Mouse (Mus musculus) embryonic facial prominence, embryonic 10.5 days (tissue): ENCODE data around the gene Slc35a5. TPM values are rescaled to one million over a fixed set of nuclear protein-coding genes. Genes with fewer than 3 reads are reported as not detected.
A peak's percentile ranks its signal among the peaks of the same experiment; 100 is the strongest.

Experiments used
- DNase-seq: peaks from one replicate; pipeline ENCODE4 v3.0.0-alpha.2; 2017; ENCODE audit warnings: low spot score
- H3K27ac ChIP-seq: fragments of 300-500 bp; sonication (generic); replicated peaks from 2 replicates; pipeline ENCODE4 v1.5.1; 2016; ENCODE audit warnings: mild to moderate bottlenecking
- H3K27me3 ChIP-seq: fragments of 300-500 bp; sonication (generic); replicated peaks from 2 replicates; pipeline ENCODE4 v1.6.1; 2016; ENCODE audit warnings: low read depth, mild to moderate bottlenecking; ENCODE audit not compliant: poor library complexity, severe bottlenecking
- H3K36me3 ChIP-seq: fragments of 300-500 bp; sonication (generic); replicated peaks from 2 replicates; pipeline ENCODE4 v1.6.1; 2016; ENCODE audit warnings: mild to moderate bottlenecking, moderate library complexity
- H3K4me1 ChIP-seq: fragments of 300-500 bp; sonication (generic); 2 replicates; pipeline ENCODE4 v1.6.1; 2016
- H3K4me3 ChIP-seq: fragments of 300-500 bp; sonication (generic); 2 replicates; pipeline ENCODE4 v1.5.1; 2016; ENCODE audit warnings: mild to moderate bottlenecking, moderate library complexity
- H3K9me3 ChIP-seq: fragments of 300-500 bp; sonication (generic); 2 replicates; pipeline ENCODE4 v1.6.1; 2016; ENCODE audit warnings: mild to moderate bottlenecking
- WGBS: fragments of 180-500 bp; shearing (Covaris S2); methylation state at CpG from one replicate; pipeline ENCODE4 v1.1.7; 2016; 5-methylcytosine and 5-hydroxymethylcytosine counted together
- polyA plus RNA-seq: library from polyadenylated mRNA; unstranded; fragments of >200 nt; fragmentation: Nextera tagmentation; extraction: Ambion mirVana; gene quantifications from 2 replicates; pipeline ENCODE4 v1.2.1, GENCODE M21; 2016

The Slc35a5 gene
- polyA plus RNA-seq, 1 experiment from 2014 or later = 12.2 TPM

DNA sequence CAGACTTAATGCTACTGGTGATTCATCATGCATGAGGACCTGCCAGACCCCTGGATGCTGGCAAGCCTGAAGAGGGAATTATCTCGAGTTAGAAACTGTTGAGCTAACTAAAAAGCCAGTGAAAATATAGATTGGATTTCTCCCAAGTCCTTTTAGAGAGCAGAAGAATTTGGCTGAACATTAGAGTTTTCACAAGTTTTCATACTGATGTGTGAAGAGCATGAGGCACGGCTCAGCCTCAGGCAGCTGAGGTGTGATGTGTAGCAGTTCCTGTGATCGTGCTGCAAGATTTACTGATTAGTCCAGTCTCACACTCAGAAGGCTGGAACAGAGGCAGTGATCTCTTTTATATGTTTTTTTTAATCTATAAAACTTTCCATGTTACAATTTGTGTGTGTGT, 53.5 kb downstream of the Slc35a5 start:
- H3K4me3 ChIP-seq = no peak overlapping the region
- 82% methylated on average over 3 of the region's 3 CpGs for WGBS
- H3K4me1 ChIP-seq = no peaks in the 10 kb centered on the region
- H3K9me3 ChIP-seq = no peaks in the 10 kb centered on the region
- DNase-seq = no peak
- no peaks in the 10 kb centered on the region for H3K27me3 ChIP-seq
- H3K36me3 ChIP-seq = no peaks in the 10 kb centered on the region
- H3K27ac ChIP-seq = no peak overlapping the region

GRCm38 (mm10) chr16:45100892-45101291, 57.6 kb downstream of the Slc35a5 start:
- Histone ChIP-seq H3K4me3 (no peak overlapping the region), H3K4me1 (peaks cover 9% of the 10 kb centered on the region; the same call in 1 of the 2 replicates), H3K27me3 (no peaks in the 10 kb centered on the region), H3K36me3 (no peaks in the 10 kb centered on the region), H3K9me3 (no peaks in the 10 kb centered on the region), H3K27ac (no peak overlapping the region)
- DNase-seq = no peak
- 75% methylated on average over 3 of the region's 3 CpGs for WGBS

GRCm38 (mm10) chr16:45098886-45099210, 59.7 kb downstream of the Slc35a5 start:
- Histone ChIP-seq H3K4me1 (peaks cover 22% of the 10 kb centered on the region), H3K27me3 (no peaks in the 10 kb centered on the region), H3K36me3 (no peaks in the 10 kb centered on the region), H3K9me3 (no peaks in the 10 kb centered on the region), H3K4me3 (no peak overlapping the region), H3K27ac (no peak overlapping the region)
- DNase-seq = no peak
- 73% methylated on average over 6 of the region's 6 CpGs for WGBS

DNA sequence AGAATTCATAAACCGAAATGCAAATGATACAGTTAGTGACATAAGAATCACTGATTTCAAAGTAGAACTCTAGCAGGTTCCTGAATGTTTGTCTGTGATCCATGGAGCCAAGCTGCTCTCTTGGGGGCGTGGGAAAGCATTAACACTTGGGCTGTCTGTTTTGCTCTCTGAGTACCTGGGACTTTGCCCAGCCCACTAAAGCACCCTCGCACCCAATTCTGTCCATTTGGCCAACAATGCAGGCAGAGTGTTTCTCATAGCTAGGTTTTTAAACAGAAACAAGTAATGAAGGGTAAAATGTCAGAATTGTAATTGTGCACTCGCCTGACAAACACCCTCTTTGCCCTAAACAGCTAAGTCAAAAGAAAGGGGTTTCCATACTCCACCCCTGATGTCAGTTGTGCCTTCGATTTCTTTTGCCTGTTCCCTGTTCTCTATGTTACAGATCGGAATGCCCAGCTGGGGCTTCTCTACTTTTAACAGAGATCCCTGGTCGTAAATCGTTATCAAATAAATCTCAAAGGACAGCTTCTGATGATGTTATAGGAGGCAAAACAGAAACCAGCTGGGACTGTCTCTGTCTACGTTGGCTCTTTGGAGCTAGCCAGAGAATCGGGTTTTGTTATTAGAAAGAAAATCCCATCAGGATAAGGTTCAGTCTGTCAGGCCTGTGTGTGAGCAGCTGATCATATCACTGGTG, 60.2 kb downstream of the Slc35a5 start:
- H3K4me1 ChIP-seq = peaks cover 26% of the 10 kb centered on the region
- no peaks in the 10 kb centered on the region for H3K9me3 ChIP-seq
- no peak overlapping the region for H3K4me3 ChIP-seq
- no peak overlapping the region for H3K27ac ChIP-seq
- no peaks in the 10 kb centered on the region for H3K27me3 ChIP-seq
- H3K36me3 ChIP-seq = no peaks in the 10 kb centered on the region
- DNase-seq = no peak
- WGBS = 74% methylated on average over 10 of the region's 10 CpGs

DNA sequence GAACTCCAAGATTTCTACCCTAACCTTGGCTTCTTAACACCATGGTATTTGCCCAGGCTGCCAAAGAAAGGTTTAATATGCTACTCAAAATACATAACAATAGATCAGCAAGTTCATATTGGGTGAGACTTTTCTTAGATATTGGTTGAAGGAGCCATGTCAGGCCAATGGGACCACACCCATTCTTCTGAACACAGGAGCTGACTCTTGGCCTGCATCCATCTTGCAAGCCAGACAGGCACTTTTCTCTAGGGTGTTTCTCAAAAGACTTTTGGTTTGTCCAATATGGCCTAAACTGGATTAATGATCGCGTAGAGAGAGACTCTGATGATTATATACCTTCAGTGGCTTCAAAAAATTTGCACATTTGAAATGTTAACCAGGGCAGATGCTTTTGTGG, 61.0 kb downstream of the Slc35a5 start:
- no peak for DNase-seq
- Histone ChIP-seq H3K4me1 (peaks cover 33% of the 10 kb centered on the region), H3K27me3 (no peaks in the 10 kb centered on the region), H3K9me3 (no peaks in the 10 kb centered on the region), H3K4me3 (no peak overlapping the region), H3K36me3 (no peaks in the 10 kb centered on the region), H3K27ac (no peak overlapping the region)
- WGBS = 95% methylated on average over 2 of the region's 2 CpGs

- H3K9me3 ChIP-seq = no peaks in the 10 kb centered on the region
- 92% methylated on average over 26 of the region's 26 CpGs for WGBS
- peaks cover 33% of the 10 kb centered on the region for H3K4me1 ChIP-seq
- H3K27ac ChIP-seq = no peak overlapping the region
- DNase-seq = no peak
- H3K27me3 ChIP-seq = no peaks in the 10 kb centered on the region
- H3K36me3 ChIP-seq = no peaks in the 10 kb centered on the region
- H3K4me3 ChIP-seq = no peak overlapping the region
Measured at GRCm38 (mm10) chr16:45095561-45096482, 62.7 kb downstream of the Slc35a5 start.

DNA sequence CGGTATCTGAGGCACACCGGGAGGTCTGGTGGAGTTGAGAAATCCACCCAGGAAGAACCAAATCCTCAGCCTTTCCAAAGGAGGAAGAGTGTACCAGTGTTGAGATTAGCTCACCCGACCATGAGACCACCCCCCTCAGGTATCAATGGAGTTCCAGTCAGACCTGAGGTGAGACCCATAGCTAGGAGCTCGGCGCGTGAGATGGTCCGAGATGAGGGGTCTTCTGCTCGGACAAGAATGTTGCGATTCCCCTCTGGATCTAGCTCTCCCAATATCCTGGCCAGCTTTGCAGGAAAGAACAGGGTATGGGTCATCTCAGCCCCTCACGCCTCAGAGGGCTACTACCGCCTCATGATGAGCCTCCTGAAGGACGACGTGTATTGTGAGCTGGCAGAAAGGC, 63.5 kb downstream of the Slc35a5 start:
- Histone ChIP-seq H3K27ac (no peak overlapping the region), H3K36me3 (no peaks in the 10 kb centered on the region), H3K9me3 (no peaks in the 10 kb centered on the region), H3K4me1 (peaks cover 33% of the 10 kb centered on the region), H3K4me3 (peak overlapping the region; percentile 54; the same call in 1 of the 2 replicates), H3K27me3 (no peaks in the 10 kb centered on the region)
- DNase-seq = no peak
- WGBS = 90% methylated on average over 13 of the region's 13 CpGs

- Histone ChIP-seq H3K36me3 (no peaks in the 10 kb centered on the region), H3K4me3 (peak overlapping the region; percentile 54), H3K27me3 (no peaks in the 10 kb centered on the region), H3K9me3 (no peaks in the 10 kb centered on the region), H3K27ac (peak overlapping the region; percentile 80), H3K4me1 (peaks cover 33% of the 10 kb centered on the region)
- WGBS = 15% methylated on average over 9 of the region's 9 CpGs
- peak; percentile 43 for DNase-seq
Measured at GRCm38 (mm10) chr16:45094136-45094756, 64.3 kb downstream of the Slc35a5 start.

DNA sequence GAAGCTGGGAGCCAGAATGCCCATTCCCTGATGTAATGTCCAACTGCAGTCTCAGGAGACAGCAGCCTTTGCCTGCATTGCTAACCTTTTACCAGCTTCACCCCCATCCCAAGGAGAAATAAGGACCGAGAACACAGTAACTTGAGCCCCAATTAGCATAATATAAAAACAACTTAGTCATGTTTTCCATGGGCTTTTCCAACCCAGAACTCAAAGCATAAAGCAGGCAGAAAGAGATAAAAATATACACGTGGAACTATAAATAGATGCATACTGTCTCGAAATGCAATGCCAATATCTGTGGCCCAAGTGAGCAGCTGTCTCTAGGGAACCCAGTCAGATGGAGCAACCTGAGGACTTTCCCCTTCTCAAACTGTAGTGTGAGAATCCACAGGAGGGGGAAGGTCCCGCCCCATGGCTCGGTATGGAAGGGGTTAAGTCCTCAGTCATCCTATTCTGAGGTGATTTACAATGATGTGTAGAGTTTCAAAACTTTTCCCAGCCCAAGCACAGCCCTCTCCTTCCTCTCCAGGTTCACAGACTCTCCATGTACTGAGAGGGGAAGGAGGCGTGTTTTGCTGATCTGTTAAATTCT, 65.3 kb downstream of the Slc35a5 start, which contains the start of gene Ccdc80:
Gene Ccdc80, plus strand, starts transcription at position 266 of the 595 bp plus-strand sequence.
- WGBS = 32% methylated on average over 6 of the region's 6 CpGs
- H3K4me1 ChIP-seq = peaks cover 30% of the 10 kb centered on the region
- no peaks in the 10 kb centered on the region for H3K36me3 ChIP-seq
- peak within 1 kb of the TSS; percentile 54 for H3K4me3 ChIP-seq
- peak; percentile 59 for DNase-seq
- peak within 1 kb of the TSS; percentile 80 for H3K27ac ChIP-seq
- H3K27me3 ChIP-seq = no peaks in the 10 kb centered on the region
- no peaks in the 10 kb centered on the region for H3K9me3 ChIP-seq

- 11% methylated on average over 10 of the region's 10 CpGs for WGBS
Measured at GRCm38 (mm10) chr16:45090005-45090404, 68.5 kb downstream of the Slc35a5 start.

More at GRCm38 (mm10) chr16:45090005-45090404, 68.5 kb downstream of the Slc35a5 start:
- no peaks in the 10 kb centered on the region for H3K9me3 ChIP-seq
- peak; percentile 77 for DNase-seq
- H3K36me3 ChIP-seq = no peaks in the 10 kb centered on the region
- H3K4me3 ChIP-seq = no peak overlapping the region
- H3K27ac ChIP-seq = no peak overlapping the region
- H3K4me1 ChIP-seq = peaks cover 23% of the 10 kb centered on the region
- no peaks in the 10 kb centered on the region for H3K27me3 ChIP-seq
